Mouse (Mus musculus): ENCODE measurements around the gene BC034090. TPM values are rescaled to one million over a fixed set of nuclear protein-coding genes. Genes with fewer than 3 reads are reported as not detected.

Gene BC034090
- total and polyA plus RNA-seq, 2 experiments from 2014 or later = 2.5 to 9.9 TPM

DNA sequence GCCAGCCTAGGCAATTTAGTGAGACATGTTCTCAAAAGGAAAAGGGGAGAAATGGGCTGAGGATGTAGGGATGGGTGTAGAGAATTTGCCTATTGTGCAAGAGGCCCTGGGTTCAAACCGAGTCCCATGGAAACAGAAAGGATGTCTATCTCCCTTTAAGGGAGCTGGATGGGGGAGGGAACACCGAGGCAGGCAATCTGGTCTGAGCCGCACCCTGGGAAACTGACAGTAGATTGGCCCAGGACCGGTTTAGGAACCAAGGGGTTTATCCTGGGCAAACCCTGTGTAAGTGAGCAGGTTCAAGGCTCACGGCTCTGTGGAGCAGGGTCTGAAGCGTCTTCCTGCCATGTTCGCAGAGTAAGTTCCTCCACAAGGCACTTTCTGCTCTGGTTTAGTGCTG lies 1.3 kb upstream of the BC034090 start:
- Histone ChIP-seq H3K36me3 (ENCODE audit: insufficient read depth) (no peaks in the 10 kb centered on the region), H3K9me3 (ENCODE audit: low read length) (no peaks in the 10 kb centered on the region), H3K4me2 (ENCODE audit: low read depth) (no peak overlapping the region), H3K27me3 (ENCODE audit: insufficient read depth, low read length) (no peaks in the 10 kb centered on the region), H3K9ac (no peak overlapping the region), H3K4me1 (ENCODE audit: insufficient read depth) (0 out of 2 replicates have a peak, but pooled peaks cover 5% of the 10 kb centered on the region), H3K4me3 (ENCODE audit: low read depth, low read length) (no peak overlapping the region), H3K27ac (ENCODE audit: low read depth, low read length) (no peak overlapping the region)
- WGBS = 69% methylated on average over 7 of the region's 7 CpGs
- ATAC-seq (no peak), DNase-seq (no peak)
- TF ChIP-seq CTCF (IDR thresholded peaks at IDR 0.05; ENCODE audit: low read depth) = no peak

GRCm38 (mm10) chr1:155244771-155245211 lies 547 bp upstream of the BC034090 start:
- 0 out of 2 replicates have a peak, but pooled peaks have one; percentile 6 for TF ChIP-seq CTCF (IDR thresholded peaks at IDR 0.05; ENCODE audit: low read depth)
- 0 out of 2 replicates have a peak, but pooled peaks cover 5% of the 10 kb centered on the region for H3K4me1 ChIP-seq (ENCODE audit: insufficient read depth)
- H3K27me3 ChIP-seq (ENCODE audit: insufficient read depth, low read length) = no peaks in the 10 kb centered on the region
- peak; percentile 14; the same call in 1 of the 2 replicates for ATAC-seq
- H3K9ac ChIP-seq = peak overlapping the region; percentile 62
- no peaks in the 10 kb centered on the region for H3K9me3 ChIP-seq (ENCODE audit: low read length)
- WGBS = 12% methylated on average over 25 of the region's 29 CpGs
- peak overlapping the region; percentile 42 for H3K4me3 ChIP-seq (ENCODE audit: low read depth, low read length)
- H3K36me3 ChIP-seq (ENCODE audit: insufficient read depth) = no peaks in the 10 kb centered on the region
- peak overlapping the region; percentile 74 for H3K4me2 ChIP-seq (ENCODE audit: low read depth)
- DNase-seq = no peak
- H3K27ac ChIP-seq (ENCODE audit: low read depth, low read length) = peak overlapping the region; percentile 50; the same call in 1 of the 2 replicates

- no peaks in the 10 kb centered on the region for H3K9me3 ChIP-seq (ENCODE audit: low read length)
- no peak overlapping the region for H3K27ac ChIP-seq (ENCODE audit: low read depth, low read length)
- no peak overlapping the region for H3K9ac ChIP-seq
- H3K4me3 ChIP-seq (ENCODE audit: low read depth, low read length) = no peak overlapping the region
- whole genome bisulfite sequencing = 74% methylated on average over 1 of the region's 1 CpGs
- H3K4me1 ChIP-seq (ENCODE audit: insufficient read depth) = peaks cover 9% of the 10 kb centered on the region
- no peak overlapping the region for H3K4me2 ChIP-seq (ENCODE audit: low read depth)
- TF ChIP-seq CTCF (IDR thresholded peaks at IDR 0.05; ENCODE audit: low read depth) = no peak
- DNase-seq (no peak), ATAC-seq (no peak)
- no peaks in the 10 kb centered on the region for H3K27me3 ChIP-seq (ENCODE audit: insufficient read depth, low read length)
- no peaks in the 10 kb centered on the region for H3K36me3 ChIP-seq (ENCODE audit: insufficient read depth)
These were observed 1.8 kb downstream of the BC034090 start for GRCm38 (mm10) chr1:155242488-155242745.

GRCm38 (mm10) chr1:155241701-155242487 lies 2.4 kb downstream of the BC034090 start:
- ATAC-seq (no peak), DNase-seq (no peak)
- Histone ChIP-seq H3K4me2 (ENCODE audit: low read depth) (no peak overlapping the region), H3K4me1 (ENCODE audit: insufficient read depth) (peaks cover 13% of the 10 kb centered on the region), H3K4me3 (ENCODE audit: low read depth, low read length) (no peak overlapping the region), H3K9me3 (ENCODE audit: low read length) (no peaks in the 10 kb centered on the region), H3K36me3 (ENCODE audit: insufficient read depth) (no peaks in the 10 kb centered on the region), H3K9ac (no peak overlapping the region), H3K27ac (ENCODE audit: low read depth, low read length) (no peak overlapping the region), H3K27me3 (ENCODE audit: insufficient read depth, low read length) (no peaks in the 10 kb centered on the region)
- no peak for TF ChIP-seq CTCF (IDR thresholded peaks at IDR 0.05; ENCODE audit: low read depth)
- 73% methylated on average over 12 of the region's 12 CpGs for WGBS

- DNase-seq (no peak), ATAC-seq (no peak)
- Histone ChIP-seq H3K4me1 (ENCODE audit: insufficient read depth) (peaks cover 13% of the 10 kb centered on the region), H3K4me3 (ENCODE audit: low read depth, low read length) (no peak overlapping the region), H3K27ac (ENCODE audit: low read depth, low read length) (no peak overlapping the region), H3K9me3 (ENCODE audit: low read length) (no peaks in the 10 kb centered on the region), H3K4me2 (ENCODE audit: low read depth) (no peak overlapping the region), H3K9ac (no peak overlapping the region), H3K27me3 (ENCODE audit: insufficient read depth, low read length) (no peaks in the 10 kb centered on the region), H3K36me3 (ENCODE audit: insufficient read depth) (no peaks in the 10 kb centered on the region)
- 73% methylated on average over 6 of the region's 6 CpGs for WGBS
- TF ChIP-seq CTCF (IDR thresholded peaks at IDR 0.05; ENCODE audit: low read depth) = no peak
These were observed 4.1 kb downstream of the BC034090 start for GRCm38 (mm10) chr1:155239962-155240717.

DNA sequence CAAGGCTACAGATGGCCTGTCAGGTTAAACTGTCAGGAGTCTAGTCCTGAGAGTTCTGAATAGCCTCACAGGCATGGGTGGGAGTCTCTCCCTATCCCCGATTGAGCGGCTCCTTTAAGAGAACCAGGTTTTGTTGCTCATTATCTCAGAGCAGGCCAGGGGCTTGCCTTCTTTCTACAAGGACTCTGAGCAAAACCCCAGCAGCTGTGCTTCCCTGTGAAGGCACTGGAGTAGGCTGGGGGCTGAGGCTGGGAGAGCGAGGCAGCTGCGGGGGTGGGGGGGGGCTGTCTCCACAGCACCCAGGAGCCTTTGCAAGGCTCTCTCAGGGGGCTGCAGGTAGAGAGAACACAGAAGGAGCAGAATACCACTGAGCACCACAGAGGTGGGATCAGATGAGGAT lies 5.1 kb downstream of the BC034090 start:
- ATAC-seq (peak; percentile 8; the same call in 1 of the 2 replicates), DNase-seq (no peak)
- no peak overlapping the region for H3K9ac ChIP-seq
- no peak overlapping the region for H3K27ac ChIP-seq (ENCODE audit: low read depth, low read length)
- H3K4me2 ChIP-seq (ENCODE audit: low read depth) = no peak overlapping the region
- no peak for TF ChIP-seq CTCF (IDR thresholded peaks at IDR 0.05; ENCODE audit: low read depth)
- no peaks in the 10 kb centered on the region for H3K9me3 ChIP-seq (ENCODE audit: low read length)
- WGBS = 48% methylated on average over 4 of the region's 4 CpGs
- H3K36me3 ChIP-seq (ENCODE audit: insufficient read depth) = no peaks in the 10 kb centered on the region
- no peaks in the 10 kb centered on the region for H3K27me3 ChIP-seq (ENCODE audit: insufficient read depth, low read length)
- H3K4me1 ChIP-seq (ENCODE audit: insufficient read depth) = peaks cover 12% of the 10 kb centered on the region
- no peak overlapping the region for H3K4me3 ChIP-seq (ENCODE audit: low read depth, low read length)

GRCm38 (mm10) chr1:155238126-155238525 lies 6.1 kb downstream of the BC034090 start:
- 88% methylated on average over 5 of the region's 5 CpGs for WGBS

More at GRCm38 (mm10) chr1:155238126-155238525, 6.1 kb downstream of the BC034090 start:
- Histone ChIP-seq H3K27me3 (ENCODE audit: insufficient read depth, low read length) (no peaks in the 10 kb centered on the region), H3K9me3 (ENCODE audit: low read length) (no peaks in the 10 kb centered on the region), H3K9ac (no peak overlapping the region), H3K27ac (ENCODE audit: low read depth, low read length) (no peak overlapping the region), H3K4me2 (ENCODE audit: low read depth) (no peak overlapping the region), H3K4me3 (ENCODE audit: low read depth, low read length) (no peak overlapping the region), H3K4me1 (ENCODE audit: insufficient read depth) (peaks cover 21% of the 10 kb centered on the region), H3K36me3 (ENCODE audit: insufficient read depth) (no peaks in the 10 kb centered on the region)
- DNase-seq (no peak), ATAC-seq (no peak)
- no peak for TF ChIP-seq CTCF (IDR thresholded peaks at IDR 0.05; ENCODE audit: low read depth)
